Mouse (Mus musculus) CH12.LX (cell line): Measurements from ENCODE around the gene Rsu1. TPM values are rescaled to one million over a fixed set of nuclear protein-coding genes. Genes with fewer than 3 reads are reported as not detected.

Experiments used
- DNase-seq: peaks from one replicate; pipeline ENCODE4 v3.0.0-alpha.2; 2013; ENCODE audit errors: extremely low read depth
- H3K27ac ChIP-seq: 2 replicates; pipeline ENCODE4 v1.5.1; 2012; ENCODE audit warnings: low read depth, mild to moderate bottlenecking, control low read depth, moderate library complexity; ENCODE audit not compliant: insufficient read depth
- H3K27me3 ChIP-seq: replicated peaks from 2 replicates; pipeline ENCODE3; 2012; ENCODE audit warnings: inconsistent platforms
- H3K36me3 ChIP-seq, 2 experiments: replicated peaks in 1 of 2; 2 replicates each; pipeline versions ENCODE3 to v1.6.1; 2012; ENCODE audit warnings: inconsistent platforms in 1 of 2, low read length in 1 of 2, mild to moderate bottlenecking in 1 of 2, mixed read lengths in 1 of 2, moderate library complexity in 1 of 2; ENCODE audit not compliant: control insufficient read depth in 1 of 2, insufficient read depth in 1 of 2
- H3K4me1 ChIP-seq, 2 experiments: 2 replicates each; pipeline ENCODE4 v1.6.1; 2012; ENCODE audit warnings: inconsistent platforms in 1 of 2, moderate library complexity in 1 of 2; ENCODE audit not compliant: insufficient read depth in 2 of 2, control insufficient read depth in 1 of 2
- H3K4me2 ChIP-seq: 2 replicates; pipeline ENCODE4 v1.6.1; 2012; ENCODE audit warnings: low read depth, mild to moderate bottlenecking, control low read depth; ENCODE audit not compliant: poor library complexity, insufficient read depth, severe bottlenecking
- H3K4me3 ChIP-seq, 3 experiments: fragments of 150-350 bp in 1 of 3; sonication (generic) in 1 of 3; replicated peaks in 1 of 3; 2 replicates each; pipeline versions ENCODE3 to v1.5.1; 2011 to 2012; ENCODE audit warnings: low read depth in 2 of 3, low read length in 2 of 3, mild to moderate bottlenecking in 2 of 3, moderate library complexity in 2 of 3, control low read depth in 1 of 3, improper control_type of control experiment in 1 of 3, inconsistent platforms in 1 of 3, mixed read lengths in 1 of 3; ENCODE audit not compliant: poor library complexity in 1 of 3
- H3K79me2 ChIP-seq: replicated peaks from 2 replicates; pipeline ENCODE4 v1.6.1; 2012; ENCODE audit warnings: mild to moderate bottlenecking, moderate library complexity; ENCODE audit not compliant: control insufficient read depth, poor library complexity, insufficient read depth, severe bottlenecking; ENCODE audit errors: extremely low read depth
- H3K9ac ChIP-seq: 2 replicates; pipeline ENCODE4 v1.6.1; 2012; ENCODE audit warnings: low read depth, mild to moderate bottlenecking, control low read depth, moderate library complexity; ENCODE audit not compliant: insufficient read depth
- H3K9me3 ChIP-seq: replicated peaks from 2 replicates; pipeline ENCODE3; 2012; ENCODE audit warnings: low read length, inconsistent platforms, mixed read lengths
- CHD2 ChIP-seq: IDR thresholded peaks from 2 replicates; pipeline ENCODE4 v1.6.1; 2011; ENCODE audit warnings: low read length, improper control_type of control experiment
- EP300 ChIP-seq: IDR thresholded peaks from 2 replicates; pipeline ENCODE4 v1.6.1; 2011; ENCODE audit warnings: low read length, improper control_type of control experiment
- ETS1 ChIP-seq: conservative IDR thresholded peaks from 2 replicates; pipeline ENCODE4 v1.6.1; 2012; ENCODE audit warnings: low read depth, mild to moderate bottlenecking, inconsistent platforms, low read length, improper control_type of control experiment, moderate library complexity
- HCFC1 ChIP-seq: IDR thresholded peaks from 2 replicates; pipeline ENCODE4 v1.6.1; 2012; ENCODE audit warnings: low read depth, mild to moderate bottlenecking, inconsistent platforms, low read length, improper control_type of control experiment
- IRF4 ChIP-seq: IDR thresholded peaks from 2 replicates; pipeline ENCODE4 v1.6.1; 2014; ENCODE audit warnings: low read depth, mild to moderate bottlenecking, inconsistent platforms, low read length, improper control_type of control experiment
- JUN ChIP-seq: IDR thresholded peaks from 2 replicates; pipeline ENCODE4 v1.6.1; 2011; ENCODE audit warnings: low read depth, mild to moderate bottlenecking, low read length, improper control_type of control experiment, moderate library complexity; ENCODE audit not compliant: insufficient read depth
- JUND ChIP-seq: conservative IDR thresholded peaks from 2 replicates; pipeline ENCODE4 v1.6.1; 2011; ENCODE audit warnings: low read depth, low read length, improper control_type of control experiment
- MAFK ChIP-seq: IDR thresholded peaks from 2 replicates; pipeline ENCODE4 v1.6.1; 2011; ENCODE audit warnings: low read length, improper control_type of control experiment; ENCODE audit not compliant: insufficient replicate concordance
- MAX ChIP-seq: IDR thresholded peaks from 2 replicates; pipeline ENCODE4 v1.6.1; 2011; ENCODE audit warnings: low read length, improper control_type of control experiment
- MAZ ChIP-seq: IDR thresholded peaks from 2 replicates; pipeline ENCODE4 v1.6.1; 2012; ENCODE audit warnings: low read depth, mild to moderate bottlenecking, inconsistent platforms, low read length, improper control_type of control experiment, moderate library complexity
- MEF2A ChIP-seq: IDR thresholded peaks from 2 replicates; pipeline ENCODE4 v1.6.1; 2014; ENCODE audit warnings: low read depth, mild to moderate bottlenecking, inconsistent platforms, low read length, improper control_type of control experiment, borderline replicate concordance
- MXI1 ChIP-seq: IDR thresholded peaks from 2 replicates; pipeline ENCODE4 v1.6.1; 2011; ENCODE audit warnings: mild to moderate bottlenecking, low read depth, low read length, improper control_type of control experiment
- NELFE ChIP-seq: IDR thresholded peaks from 2 replicates; pipeline ENCODE4 v1.6.1; 2011; ENCODE audit warnings: low read depth, low read length, improper control_type of control experiment
- PAX5 ChIP-seq: IDR thresholded peaks from 2 replicates; pipeline ENCODE4 v1.6.1; 2012; ENCODE audit warnings: low read length, inconsistent platforms, mixed read lengths
- POLR2AphosphoS2 ChIP-seq: IDR thresholded peaks from 2 replicates; pipeline ENCODE4 v1.6.1; 2011; ENCODE audit warnings: low read depth, low read length, improper control_type of control experiment
- RAD21 ChIP-seq: IDR thresholded peaks from 2 replicates; pipeline ENCODE4 v1.6.1; 2011; ENCODE audit warnings: low read depth, mild to moderate bottlenecking, low read length, improper control_type of control experiment, moderate library complexity
- RCOR1 ChIP-seq: conservative IDR thresholded peaks from 2 replicates; pipeline ENCODE4 v1.6.1; 2012; ENCODE audit warnings: low read depth, mild to moderate bottlenecking, inconsistent platforms, low read length, improper control_type of control experiment
- SIN3A ChIP-seq: IDR thresholded peaks from 2 replicates; pipeline ENCODE4 v1.6.1; 2012; ENCODE audit warnings: low read length, improper control_type of control experiment, inconsistent platforms
- SMC3 ChIP-seq: IDR thresholded peaks from 2 replicates; pipeline ENCODE4 v1.6.1; 2011; ENCODE audit warnings: low read depth, low read length, improper control_type of control experiment
- TBP ChIP-seq: conservative IDR thresholded peaks from 2 replicates; pipeline ENCODE4 v1.6.1; 2011; ENCODE audit warnings: low read depth, low read length, improper control_type of control experiment
- UBTF ChIP-seq: IDR thresholded peaks from 2 replicates; pipeline ENCODE4 v1.6.1; 2012; ENCODE audit warnings: low read depth, mild to moderate bottlenecking, inconsistent platforms, low read length, improper control_type of control experiment, moderate library complexity
- USF2 ChIP-seq: conservative IDR thresholded peaks from 2 replicates; pipeline ENCODE4 v1.6.1; 2011; ENCODE audit warnings: low read depth, low read length, improper control_type of control experiment
- ZC3H11A ChIP-seq: IDR thresholded peaks from 2 replicates; pipeline ENCODE4 v1.6.1; 2012; ENCODE audit warnings: low read depth, mild to moderate bottlenecking, inconsistent platforms, low read length, improper control_type of control experiment
- dilution Hi-C: fragments of 300-500 bp; cut with MboI; formaldehyde crosslinking; loops from 2 replicates; pipeline ENCODE4 v1.14.3; 2020; ENCODE audit warnings: low sequenced_read_pairs; ENCODE audit not compliant: extremely low pct_unique_long_range_greater_than_20kb, extremely low pct_ligation_motif_present
- in situ Hi-C: fragments of 300-500 bp; cut with MboI; formaldehyde crosslinking; loops from 3 replicates; pipeline ENCODE4 v1.14.3; 2019; ENCODE audit warnings: low sequenced_read_pairs, low pct_ligation_motif_present, low pct_unique_long_range_greater_than_20kb, mixed read lengths
- polyA plus RNA-seq: library from polyadenylated mRNA; unstranded; fragments of >175 nt; gene quantifications from 2 replicates; pipeline ENCODE4 v1.2.1, GENCODE M21; 2012; ENCODE audit warnings: low read depth; ENCODE audit not compliant: insufficient read length
- total RNA-seq, 2 experiments: library from RNA; depleted of rRNA; stranded (reverse); fragments of 300-350 nt in 1 of 2; fragments of >200 nt in 1 of 2; gene quantifications; 2 replicates each; pipeline ENCODE4 v1.2.3; 2012 to 2014

The Rsu1 gene
- total and polyA plus RNA-seq, 3 experiments = 29.5 to 108 (median 86.4) TPM

GRCm38 (mm10) chr2:13233254-13233835, 37.9 kb downstream of the Rsu1 start:
- Histone ChIP-seq H3K27ac (no peak overlapping the region), H3K36me3 (peaks cover 0 to 29% of the 10 kb centered on the region in 2 experiments), H3K27me3 (no peaks in the 10 kb centered on the region), H3K4me3 (no peak overlapping the region), H3K4me2 (no peak overlapping the region), H3K79me2 (no peaks in the 10 kb centered on the region), H3K9ac (no peak overlapping the region), H3K4me1 (peaks cover 0 to 43% of the 10 kb centered on the region in 2 experiments; a peak in 2 of 4 replicates), H3K9me3 (peaks cover 9% of the 10 kb centered on the region)
- peak; percentile 43 for DNase-seq
- no peak for TF ChIP-seq MAFK
- TF ChIP-seq JUND = no peak
- no peak for TF ChIP-seq ZC3H11A
- TF ChIP-seq SMC3 = no peak
- TF ChIP-seq MAZ = no peak
- TF ChIP-seq SIN3A = no peak
- TF ChIP-seq RCOR1 = no peak
- no peak for TF ChIP-seq MAX
- no peak for TF ChIP-seq TBP
- no peak for TF ChIP-seq RAD21
- no peak for TF ChIP-seq ETS1
- no peak for TF ChIP-seq UBTF
- TF ChIP-seq POLR2AphosphoS2 = no peak
- no peak for TF ChIP-seq JUN
- no peak for TF ChIP-seq PAX5
- TF ChIP-seq IRF4 = no peak
- no peak for TF ChIP-seq EP300
- TF ChIP-seq USF2 = no peak
- no peak for TF ChIP-seq NELFE
- dilution Hi-C loops = no loop called here
- in situ Hi-C loops = loop anchor here (10.0 to 25.0 kb wide), 2 partner anchors 529 to 796 kb away; no protein-coding TSS in a partner anchor

- Histone ChIP-seq H3K27me3 (no peaks in the 10 kb centered on the region), H3K27ac (no peak overlapping the region), H3K36me3 (peaks cover 0 to 27% of the 10 kb centered on the region in 2 experiments), H3K79me2 (no peaks in the 10 kb centered on the region), H3K4me2 (no peak overlapping the region), H3K4me1 (peaks cover 0 to 38% of the 10 kb centered on the region in 2 experiments; a peak in 2 of 4 replicates), H3K9ac (no peak overlapping the region), H3K9me3 (peaks cover 16% of the 10 kb centered on the region), H3K4me3 (no peak overlapping the region)
- TF ChIP-seq CHD2 (no peak), JUND (no peak), MAFK (no peak), JUN (no peak), NELFE (no peak), MEF2A (no peak), HCFC1 (no peak), PAX5 (no peak), RCOR1 (no peak), MXI1 (no peak)
- in situ Hi-C loops = loop anchor here (10.0 to 25.0 kb wide), 2 partner anchors 528 to 795 kb away; no protein-coding TSS in a partner anchor
- no peak for DNase-seq
- dilution Hi-C loops = no loop called here
These were observed 38.9 kb downstream of the Rsu1 start for GRCm38 (mm10) chr2:13232305-13232704.
